Mouse (Mus musculus) E14TG2a.4 (cell line): ENCODE data around the gene Ppp2r5a.

Experiments used
- CTCF ChIP-seq: conservative IDR thresholded peaks from 2 replicates; pipeline ENCODE4 v1.5.1; 2014; ENCODE audit warnings: low read length
- NANOG ChIP-seq: IDR thresholded peaks from 2 replicates; pipeline ENCODE4 v1.6.1; 2014; ENCODE audit warnings: borderline replicate concordance, low read length, mixed read lengths
- POU5F1 ChIP-seq: IDR thresholded peaks from 2 replicates; pipeline ENCODE4 v1.6.1; 2014; ENCODE audit warnings: low read length, borderline replicate concordance

- no peak for TF ChIP-seq CTCF
- TF ChIP-seq POU5F1 = no peak
- no peak for TF ChIP-seq NANOG
Observed at GRCm38 (mm10) chr1:191417111-191417510, 14.0 kb upstream of the Ppp2r5a start.
